Comparison of ENCODE assay signal across 8 mouse cellular contexts in the genomic region with DNA sequence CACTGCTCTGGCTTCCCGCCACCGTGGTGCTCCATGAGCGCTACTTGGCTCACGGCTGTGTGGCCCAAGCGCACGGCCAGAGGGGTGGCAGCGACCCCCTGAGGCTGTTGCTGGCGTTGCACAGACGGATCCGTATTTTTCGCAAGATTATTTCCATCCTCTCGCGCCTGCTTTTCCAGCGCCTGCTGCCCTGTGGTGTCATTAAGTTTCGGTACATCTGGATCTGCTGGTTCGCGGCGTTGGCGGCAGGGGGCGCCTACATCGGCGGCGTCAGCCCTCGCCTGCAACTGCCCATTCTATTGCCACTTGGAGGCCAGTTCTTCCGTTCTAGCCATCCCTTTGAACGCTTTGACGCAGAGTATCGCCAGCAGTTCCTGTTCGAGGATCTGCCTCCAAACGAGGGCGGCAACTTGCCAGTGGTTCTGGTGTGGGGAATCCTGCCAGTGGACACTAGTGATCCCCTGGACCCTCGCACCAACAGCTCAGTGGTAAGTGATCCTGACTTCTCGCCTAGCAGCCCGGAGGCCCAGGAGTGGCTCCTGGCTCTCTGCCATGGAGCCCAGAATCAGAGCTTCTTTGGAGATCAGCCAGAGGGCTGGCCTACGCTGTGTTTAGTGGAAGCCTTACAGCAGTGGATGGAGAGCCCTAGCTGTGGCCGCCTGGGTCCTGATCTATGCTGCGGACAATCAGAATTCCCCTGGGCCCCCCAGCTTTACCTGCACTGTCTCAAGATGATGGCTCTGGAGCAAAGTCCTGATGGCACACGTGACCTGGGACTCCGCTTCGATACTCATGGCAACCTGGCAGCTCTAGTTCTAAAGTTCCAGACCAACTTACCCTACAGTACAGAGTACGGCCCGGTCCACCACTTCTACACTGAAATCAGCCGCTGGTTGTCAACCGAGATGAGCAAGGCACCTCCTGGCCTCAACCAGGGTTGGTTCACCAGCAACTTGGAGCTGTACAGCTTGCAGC. TPM values are rescaled to one million over a fixed set of nuclear protein-coding genes. Genes with fewer than 3 reads are reported as not detected.
DNase-seq lines count a peak whose midpoint lies in the region; ATAC-seq and TF ChIP-seq lines count a peak whose summit lies in the region.

No protein-coding gene starts in this region.

- peak overlapping the region; percentile 41 for H3K9ac ChIP-seq in ES-E14 (ENCODE audit: insufficient read depth, low read depth, low read length, poor library complexity, severe bottlenecking)
- H3K9ac ChIP-seq in heart, embryonic 13.5 days, result peak overlapping the region; percentile 69; the same call in 1 of the 2 replicates
- H3K9ac ChIP-seq in kidney, postnatal 0 days (ENCODE audit: low read depth, low read length), result no peak overlapping the region
- peak overlapping the region; percentile 21; the same call in 1 of the 2 replicates for H3K9ac ChIP-seq in liver, embryonic 16.5 days (ENCODE audit: low read depth, low read length)
- H3K9ac ChIP-seq in neural tube, embryonic 11.5 days (ENCODE audit: low read length), result no peak overlapping the region

- peak; percentile 66 for TF ChIP-seq CTCF in brain, embryonic 14.5 days (IDR thresholded peaks at IDR 0.05; ENCODE audit: borderline replicate concordance, extremely low read depth, insufficient read depth, insufficient read length)
- peak; percentile 79 for TF ChIP-seq CTCF in kidney, postnatal 0 days (IDR thresholded peaks at IDR 0.05; ENCODE audit: low read depth)

- TF ChIP-seq POLR2A in brain, embryonic 14.5 days (IDR thresholded peaks at IDR 0.05; ENCODE audit: borderline replicate concordance, extremely low read depth, insufficient read depth, insufficient read length, poor library complexity, severe bottlenecking), result no peak

- no peaks in the 10 kb centered on the region for H3K36me3 ChIP-seq in ES-E14 (ENCODE audit: control insufficient read depth, insufficient read depth, low read length, poor library complexity, severe bottlenecking)
- H3K36me3 ChIP-seq in erythroblast, embryonic 14.5 days (ENCODE audit: control insufficient read depth), result no peaks in the 10 kb centered on the region
- no peaks in the 10 kb centered on the region for H3K36me3 ChIP-seq in heart, embryonic 13.5 days
- H3K36me3 ChIP-seq in kidney, postnatal 0 days (ENCODE audit: insufficient read depth, low read length), result no peaks in the 10 kb centered on the region
- no peaks in the 10 kb centered on the region for H3K36me3 ChIP-seq in liver, embryonic 16.5 days (ENCODE audit: control insufficient read depth, insufficient read depth)
- no peaks in the 10 kb centered on the region for H3K36me3 ChIP-seq in neural tube, embryonic 11.5 days (ENCODE audit: control insufficient read depth, insufficient read depth, low read length)

- peak overlapping the region; percentile 51 to 64; a peak in 3 of 4 replicates for H3K4me3 ChIP-seq in ES-E14 (ENCODE audit: insufficient read depth in 1 of 2, low read depth in 1 of 2, low read length in 2 of 2, poor library complexity in 1 of 2, severe bottlenecking in 1 of 2)
- peak overlapping the region; percentile 37 for H3K4me3 ChIP-seq in erythroblast, embryonic 14.5 days (replicated peaks)
- peak overlapping the region; percentile 34 for H3K4me3 ChIP-seq in heart, embryonic 13.5 days
- no peak overlapping the region for H3K4me3 ChIP-seq in kidney, postnatal 0 days (replicated peaks; ENCODE audit: low read depth, low read length)
- H3K4me3 ChIP-seq in liver, embryonic 16.5 days (ENCODE audit: low read depth, low read length), result peak overlapping the region; percentile 18; the same call in 1 of the 2 replicates
- H3K4me3 ChIP-seq in neural tube, embryonic 11.5 days (ENCODE audit: low read depth, low read length), result no peak overlapping the region

- peak; percentile 72 for DNase-seq in ES-E14 (ENCODE audit: low read depth, low spot score)
- DNase-seq in brain, embryonic 14.5 days (ENCODE audit: low read depth), result peak; percentile 71
- DNase-seq in kidney, postnatal 0 days (ENCODE audit: low spot score), result peak; percentile 76
- DNase-seq in neural tube, embryonic 11.5 days (ENCODE audit: low spot score), result peak; percentile 72
- DNase-seq in thymus, postnatal 14 days, result peak; percentile 52

- H3K4me2 ChIP-seq in heart, embryonic 13.5 days, result peak overlapping the region; percentile 69
- peak overlapping the region; percentile 38 for H3K4me2 ChIP-seq in kidney, postnatal 0 days (ENCODE audit: low read length)
- peak overlapping the region; percentile 46 for H3K4me2 ChIP-seq in liver, embryonic 16.5 days (ENCODE audit: low read depth, low read length)
- H3K4me2 ChIP-seq in neural tube, embryonic 11.5 days (ENCODE audit: low read depth), result peak overlapping the region; percentile 7; the same call in 1 of the 2 replicates

- no peaks in the 10 kb centered on the region for H3K9me3 ChIP-seq in ES-E14 (ENCODE audit: control insufficient read depth, insufficient read depth, low read depth, low read length)
- H3K9me3 ChIP-seq in erythroblast, embryonic 14.5 days (ENCODE audit: control insufficient read depth, low read length), result no peaks in the 10 kb centered on the region
- no peaks in the 10 kb centered on the region for H3K9me3 ChIP-seq in heart, embryonic 13.5 days
- no peaks in the 10 kb centered on the region for H3K9me3 ChIP-seq in kidney, postnatal 0 days (replicated peaks; ENCODE audit: low read length)
- no peaks in the 10 kb centered on the region for H3K9me3 ChIP-seq in liver, embryonic 16.5 days (replicated peaks; ENCODE audit: control insufficient read depth, low read length)
- no peaks in the 10 kb centered on the region for H3K9me3 ChIP-seq in neural tube, embryonic 11.5 days (ENCODE audit: control insufficient read depth, low read length)

- H3K27me3 ChIP-seq in erythroblast, embryonic 14.5 days (ENCODE audit: control insufficient read depth), result peaks cover 3% of the 10 kb centered on the region
- H3K27me3 ChIP-seq in heart, embryonic 13.5 days (replicated peaks), result peaks cover 67% of the 10 kb centered on the region
- H3K27me3 ChIP-seq in kidney, postnatal 0 days (ENCODE audit: insufficient read depth, low read length), result 0 out of 2 replicates have a peak, but pooled peaks cover 2% of the 10 kb centered on the region
- no peaks in the 10 kb centered on the region for H3K27me3 ChIP-seq in liver, embryonic 16.5 days (ENCODE audit: control insufficient read depth, insufficient read depth, low read depth, low read length)
- H3K27me3 ChIP-seq in neural tube, embryonic 11.5 days (ENCODE audit: control insufficient read depth, insufficient read depth, low read length), result no peaks in the 10 kb centered on the region

- peaks cover 0 to 8% of the 10 kb centered on the region in 2 experiments; a peak in 1 of 4 replicates for H3K4me1 ChIP-seq in ES-E14 (ENCODE audit: control insufficient read depth in 2 of 2, insufficient read depth in 2 of 2, low read length in 2 of 2, poor library complexity in 1 of 2)
- H3K4me1 ChIP-seq in erythroblast, embryonic 14.5 days (ENCODE audit: control insufficient read depth), result peaks cover 47% of the 10 kb centered on the region
- H3K4me1 ChIP-seq in heart, embryonic 13.5 days, result peaks cover 15% of the 10 kb centered on the region
- no peaks in the 10 kb centered on the region for H3K4me1 ChIP-seq in kidney, postnatal 0 days (replicated peaks; ENCODE audit: insufficient read depth, low read length)
- peaks cover 13% of the 10 kb centered on the region; the same call in 1 of the 2 replicates for H3K4me1 ChIP-seq in liver, embryonic 16.5 days (ENCODE audit: control insufficient read depth, low read depth, low read length)
- no peaks in the 10 kb centered on the region for H3K4me1 ChIP-seq in neural tube, embryonic 11.5 days (ENCODE audit: control insufficient read depth, insufficient read depth, low read length)

- WGBS in heart, embryonic 13.5 days, result 19% methylated on average over 44 of the region's 44 CpGs
- WGBS in kidney, postnatal 0 days, result 25% methylated on average over 44 of the region's 44 CpGs
- 30% methylated on average over 44 of the region's 44 CpGs for WGBS in liver, embryonic 16.5 days (ENCODE audit: insufficient replicate concordance)
- 29% methylated on average over 44 of the region's 44 CpGs for WGBS in neural tube, embryonic 11.5 days

- H3K27ac ChIP-seq in ES-E14 (ENCODE audit: insufficient read depth, low read depth, low read length, poor library complexity, severe bottlenecking), result no peak overlapping the region
- H3K27ac ChIP-seq in heart, embryonic 13.5 days (replicated peaks), result no peak overlapping the region
- H3K27ac ChIP-seq in kidney, postnatal 0 days, result no peak overlapping the region
- peak overlapping the region; percentile 25; the same call in 1 of the 2 replicates for H3K27ac ChIP-seq in liver, embryonic 16.5 days (ENCODE audit: low read length)
- no peak overlapping the region for H3K27ac ChIP-seq in neural tube, embryonic 11.5 days (ENCODE audit: low read depth, low read length)

- ATAC-seq in heart, embryonic 13.5 days (ENCODE audit: extremely low read depth, insufficient number of reproducible peaks, low FRiP score, low TSS enrichment), result no peak; the same call in 1 of the 2 replicates
- peak; percentile 33; the same call in 1 of the 2 replicates for ATAC-seq in kidney, postnatal 0 days (replicated peaks; ENCODE audit: low FRiP score, low read depth)
- peak; percentile 48; the same call in 1 of the 2 replicates for ATAC-seq in liver, embryonic 16.5 days (ENCODE audit: low read depth)
- ATAC-seq in neural tube, embryonic 11.5 days (ENCODE audit: insufficient read depth, low FRiP score, low TSS enrichment), result 0 out of 2 replicates have a peak, but pooled peaks have one; percentile 38

- in situ Hi-C loops in ES-E14 (cut with MboI; ENCODE audit: low sequenced_read_pairs in 2 of 2, unreplicated experiment in 2 of 2), result no loop called here

RNA-seq across cellular contexts. Expression of a gene that starts 11.3 kb away (rescaled TPM):
- 0.21 and 0.31 TPM in 2 replicates for total RNA-seq in ES-E14 (2012; rRNA removed)
- polyA plus RNA-seq in brain, embryonic 14.5 days (2012; rRNA removed), result 75.9 and 108 TPM in 2 replicates
- 0.02 TPM in 1 of 2 replicates, not detected in the other for polyA plus RNA-seq in erythroblast, embryonic 14.5 days (2012)
- polyA plus RNA-seq in heart, embryonic 13.5 days (2015; fragmentation: Nextera tagmentation; extraction: Ambion mirVana), result 0.17 and 0.24 TPM in 2 replicates
- polyA plus RNA-seq in kidney, postnatal 0 days (2015; fragmentation: Nextera tagmentation; extraction: Ambion mirVana), result 0.01 and 0.05 TPM in 2 replicates
- polyA plus RNA-seq in liver, embryonic 16.5 days (2015; fragmentation: Nextera tagmentation; extraction: Ambion mirVana), result 0.19 TPM in 2 replicates
- 10.9 and 12.6 TPM in 2 replicates for polyA plus RNA-seq in neural tube, embryonic 11.5 days (2014; fragmentation: Nextera tagmentation; extraction: Ambion mirVana)

RNA-seq across cellular contexts. Expression of a gene that starts 18.3 kb away (rescaled TPM):
- not detected in 2 replicates for total RNA-seq in ES-E14 (2012; rRNA removed)
- 0.16 TPM in 1 of 2 replicates, not detected in the other for polyA plus RNA-seq in brain, embryonic 14.5 days (2012; rRNA removed)
- polyA plus RNA-seq in erythroblast, embryonic 14.5 days (2012), result not detected in 2 replicates
- polyA plus RNA-seq in heart, embryonic 13.5 days (2015; fragmentation: Nextera tagmentation; extraction: Ambion mirVana), result not detected in 2 replicates
- not detected in 2 replicates for polyA plus RNA-seq in kidney, postnatal 0 days (2015; fragmentation: Nextera tagmentation; extraction: Ambion mirVana)
- polyA plus RNA-seq in liver, embryonic 16.5 days (2015; fragmentation: Nextera tagmentation; extraction: Ambion mirVana), result 0.85 TPM in 1 of 2 replicates, not detected in the other
- not detected in 2 replicates for polyA plus RNA-seq in neural tube, embryonic 11.5 days (2014; fragmentation: Nextera tagmentation; extraction: Ambion mirVana)

RNA-seq across cellular contexts. Expression of a gene that starts 23.0 kb away (rescaled TPM):
- 36.5 and 43.4 TPM in 2 replicates for total RNA-seq in ES-E14 (2012; rRNA removed)
- 24.4 and 34.1 TPM in 2 replicates for polyA plus RNA-seq in brain, embryonic 14.5 days (2012; rRNA removed)
- polyA plus RNA-seq in erythroblast, embryonic 14.5 days (2012), result 26.7 and 32.4 TPM in 2 replicates
- 100 and 115 TPM in 2 replicates for polyA plus RNA-seq in heart, embryonic 13.5 days (2015; fragmentation: Nextera tagmentation; extraction: Ambion mirVana)
- polyA plus RNA-seq in kidney, postnatal 0 days (2015; fragmentation: Nextera tagmentation; extraction: Ambion mirVana), result 57.5 and 59.4 TPM in 2 replicates
- 63.5 and 64.4 TPM in 2 replicates for polyA plus RNA-seq in liver, embryonic 16.5 days (2015; fragmentation: Nextera tagmentation; extraction: Ambion mirVana)
- polyA plus RNA-seq in neural tube, embryonic 11.5 days (2014; fragmentation: Nextera tagmentation; extraction: Ambion mirVana), result 146 TPM in 2 replicates

RNA-seq across cellular contexts. Expression of a gene that starts 28.4 kb away (rescaled TPM):
- total RNA-seq in ES-E14 (2012; rRNA removed), result 1.1 and 3.1 TPM in 2 replicates
- polyA plus RNA-seq in brain, embryonic 14.5 days (2012; rRNA removed), result 2.3 TPM in 2 replicates
- not detected in 2 replicates for polyA plus RNA-seq in erythroblast, embryonic 14.5 days (2012)
- 2.2 and 2.9 TPM in 2 replicates for polyA plus RNA-seq in heart, embryonic 13.5 days (2015; fragmentation: Nextera tagmentation; extraction: Ambion mirVana)
- 0.91 and 0.95 TPM in 2 replicates for polyA plus RNA-seq in kidney, postnatal 0 days (2015; fragmentation: Nextera tagmentation; extraction: Ambion mirVana)
- 0.26 and 0.37 TPM in 2 replicates for polyA plus RNA-seq in liver, embryonic 16.5 days (2015; fragmentation: Nextera tagmentation; extraction: Ambion mirVana)
- polyA plus RNA-seq in neural tube, embryonic 11.5 days (2014; fragmentation: Nextera tagmentation; extraction: Ambion mirVana), result 0.90 and 0.96 TPM in 2 replicates

RNA-seq across cellular contexts. Expression of a gene that starts 45.3 kb away (rescaled TPM):
- total RNA-seq in ES-E14 (2012; rRNA removed), result 2.2 and 2.7 TPM in 2 replicates
- polyA plus RNA-seq in brain, embryonic 14.5 days (2012; rRNA removed), result 11.1 and 11.7 TPM in 2 replicates
- polyA plus RNA-seq in erythroblast, embryonic 14.5 days (2012), result 2.5 and 3.0 TPM in 2 replicates
- 36.2 and 38.3 TPM in 2 replicates for polyA plus RNA-seq in heart, embryonic 13.5 days (2015; fragmentation: Nextera tagmentation; extraction: Ambion mirVana)
- 16.1 and 16.8 TPM in 2 replicates for polyA plus RNA-seq in kidney, postnatal 0 days (2015; fragmentation: Nextera tagmentation; extraction: Ambion mirVana)
- polyA plus RNA-seq in liver, embryonic 16.5 days (2015; fragmentation: Nextera tagmentation; extraction: Ambion mirVana), result 12.0 and 12.1 TPM in 2 replicates
- polyA plus RNA-seq in neural tube, embryonic 11.5 days (2014; fragmentation: Nextera tagmentation; extraction: Ambion mirVana), result 28.5 and 29.2 TPM in 2 replicates

Comparison
In these comparisons a context has a peak if more than half of its experiments do, and no peak if none do; other contexts are left out.
1. H3K4me3 ChIP-seq: peak in ES-E14 (2 of 2), erythroblast, embryonic 14.5 days (single experiment), heart, embryonic 13.5 days (single experiment) and liver, embryonic 16.5 days (single experiment); none in kidney, postnatal 0 days (single experiment) and neural tube, embryonic 11.5 days (single experiment).
2. H3K9ac ChIP-seq: peak in ES-E14 (single experiment), heart, embryonic 13.5 days (single experiment) and liver, embryonic 16.5 days (single experiment); none in kidney, postnatal 0 days (single experiment) and neural tube, embryonic 11.5 days (single experiment).
3. H3K4me2 ChIP-seq: peak in every context shown above with its lines; median percentile 69 in heart, embryonic 13.5 days; 46 in liver, embryonic 16.5 days; 38 in kidney, postnatal 0 days; 7 in neural tube, embryonic 11.5 days.
4. Peak in every context shown above with its lines, with median percentiles within 50 percentile points of each other: DNase-seq.